Mouse (Mus musculus) midbrain, embryonic 10.5 days (tissue): ENCODE results near the gene 4931414P19Rik. TPM values are rescaled to one million over a fixed set of nuclear protein-coding genes. Genes with fewer than 3 reads are reported as not detected.
A peak's percentile ranks its signal among the peaks of the same experiment; 100 is the strongest.

Source experiments
- DNase-seq: peaks from one replicate; pipeline ENCODE4 v3.0.0-alpha.2; 2017; ENCODE audit warnings: low spot score
- H3K27ac ChIP-seq: fragments of 300-500 bp; sonication (generic); replicated peaks from 2 replicates; pipeline ENCODE4 v1.5.1; 2016; ENCODE audit warnings: mild to moderate bottlenecking
- H3K27me3 ChIP-seq: fragments of 300-500 bp; sonication (generic); 2 replicates; pipeline ENCODE4 v1.6.1; 2016; ENCODE audit warnings: low read depth, mild to moderate bottlenecking; ENCODE audit not compliant: poor library complexity, severe bottlenecking
- H3K36me3 ChIP-seq: fragments of 300-500 bp; sonication (generic); 2 replicates; pipeline ENCODE4 v1.6.1; 2016; ENCODE audit warnings: mild to moderate bottlenecking, moderate library complexity
- H3K4me1 ChIP-seq: fragments of 300-500 bp; sonication (generic); 2 replicates; pipeline ENCODE4 v1.6.1; 2016
- H3K4me3 ChIP-seq: fragments of 300-500 bp; sonication (generic); 2 replicates; pipeline ENCODE4 v1.5.1; 2016; ENCODE audit warnings: mild to moderate bottlenecking, moderate library complexity
- H3K9me3 ChIP-seq: fragments of 300-500 bp; sonication (generic); replicated peaks from 2 replicates; pipeline ENCODE4 v1.6.1; 2016; ENCODE audit warnings: mild to moderate bottlenecking
- WGBS: fragments of 180-500 bp; shearing (Covaris S2); methylation state at CpG from one replicate; pipeline ENCODE4 v1.1.7; 2016; 5-methylcytosine and 5-hydroxymethylcytosine counted together
- polyA plus RNA-seq: library from polyadenylated mRNA; unstranded; fragments of >200 nt; fragmentation: Nextera tagmentation; extraction: Ambion mirVana; gene quantifications from 2 replicates; pipeline ENCODE4 v1.2.1, GENCODE M21; 2016

4931414P19Rik gene
- 10.7 and 11.0 TPM in 2 replicates for polyA plus RNA-seq

GRCm38 (mm10) chr14:54605752-54606321 lies at the start of gene 4931414P19Rik:
Gene 4931414P19Rik, minus strand, starts transcription at chr14:54605993.
- under 1% methylated on average over 39 of the region's 39 CpGs for WGBS
- H3K4me3 ChIP-seq = peak within 1 kb of the TSS; percentile 61

GRCm38 (mm10) chr14:54653496-54653895 lies 47.7 kb upstream of the 4931414P19Rik start:
- Histone ChIP-seq H3K4me3 (peak overlapping the region; percentile 69), H3K27ac (peak overlapping the region; percentile 92), H3K9me3 (no peaks in the 10 kb centered on the region), H3K4me1 (peaks cover 52% of the 10 kb centered on the region), H3K36me3 (peaks cover 84% of the 10 kb centered on the region), H3K27me3 (no peaks in the 10 kb centered on the region)
- peak; percentile 90 for DNase-seq
- WGBS = 0% methylated on average over 12 of the region's 12 CpGs

More at GRCm38 (mm10) chr14:54605752-54606321, at the start of gene 4931414P19Rik:
- Histone ChIP-seq H3K36me3 (peaks cover 7% of the 10 kb centered on the region; the same call in 1 of the 2 replicates), H3K27me3 (no peaks in the 10 kb centered on the region), H3K4me1 (peaks cover 46% of the 10 kb centered on the region), H3K27ac (peak within 1 kb of the TSS; percentile 88), H3K9me3 (no peaks in the 10 kb centered on the region)
- DNase-seq = peak; percentile 83

DNA sequence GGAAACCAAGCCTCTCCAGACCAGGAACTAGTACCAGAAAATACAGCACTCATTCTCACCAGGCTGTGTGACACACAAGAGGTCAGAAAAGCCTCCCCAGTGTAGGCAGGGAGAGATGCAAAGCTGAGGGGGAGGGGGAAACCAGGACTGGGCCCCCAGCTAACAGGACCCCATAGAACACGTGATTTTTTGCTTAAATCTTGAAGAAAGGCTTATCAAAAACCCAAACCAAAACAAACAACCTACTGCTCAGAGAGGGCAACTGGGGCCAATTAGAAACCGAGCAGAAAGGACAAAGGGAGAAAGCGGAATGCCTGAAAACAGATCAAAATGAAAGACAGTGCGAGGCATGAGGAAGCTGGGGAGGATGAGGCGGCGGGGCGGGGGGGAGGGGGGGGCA lies 47.0 kb upstream of the 4931414P19Rik start:
- Histone ChIP-seq H3K4me3 (peak overlapping the region; percentile 69), H3K27me3 (no peaks in the 10 kb centered on the region), H3K9me3 (no peaks in the 10 kb centered on the region), H3K4me1 (peaks cover 54% of the 10 kb centered on the region), H3K27ac (peak overlapping the region; percentile 92), H3K36me3 (peaks cover 84% of the 10 kb centered on the region)
- no peak for DNase-seq
- under 1% methylated on average over 7 of the region's 7 CpGs for WGBS

DNA sequence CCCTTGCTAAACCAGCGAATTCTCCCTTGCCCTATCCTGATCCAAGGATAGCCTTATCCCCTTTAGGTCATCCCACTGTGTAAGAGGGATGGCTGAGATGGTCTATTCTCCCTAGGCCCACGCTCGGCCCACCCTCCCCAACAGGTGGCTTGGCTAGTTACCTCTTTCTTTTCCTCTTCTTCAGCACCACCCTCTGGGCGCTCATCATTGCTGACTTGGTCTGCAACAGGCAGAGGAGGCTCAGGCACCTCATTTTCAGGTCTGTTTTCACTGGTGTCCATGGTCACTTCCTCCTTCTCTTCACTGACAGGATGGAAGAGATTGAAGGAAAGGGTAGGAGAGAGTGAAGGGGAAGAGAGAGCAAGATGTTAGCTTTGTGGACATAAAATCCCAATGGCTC lies 45.8 kb upstream of the 4931414P19Rik start:
- no peaks in the 10 kb centered on the region for H3K27me3 ChIP-seq
- WGBS = 75% methylated on average over 4 of the region's 4 CpGs
- H3K27ac ChIP-seq = 0 out of 2 replicates have a peak overlapping the region, but pooled peaks have one; percentile 33
- H3K4me1 ChIP-seq = peaks cover 54% of the 10 kb centered on the region
- peak overlapping the region; percentile 69 for H3K4me3 ChIP-seq
- DNase-seq = no peak
- peaks cover 84% of the 10 kb centered on the region for H3K36me3 ChIP-seq
- no peaks in the 10 kb centered on the region for H3K9me3 ChIP-seq

DNA sequence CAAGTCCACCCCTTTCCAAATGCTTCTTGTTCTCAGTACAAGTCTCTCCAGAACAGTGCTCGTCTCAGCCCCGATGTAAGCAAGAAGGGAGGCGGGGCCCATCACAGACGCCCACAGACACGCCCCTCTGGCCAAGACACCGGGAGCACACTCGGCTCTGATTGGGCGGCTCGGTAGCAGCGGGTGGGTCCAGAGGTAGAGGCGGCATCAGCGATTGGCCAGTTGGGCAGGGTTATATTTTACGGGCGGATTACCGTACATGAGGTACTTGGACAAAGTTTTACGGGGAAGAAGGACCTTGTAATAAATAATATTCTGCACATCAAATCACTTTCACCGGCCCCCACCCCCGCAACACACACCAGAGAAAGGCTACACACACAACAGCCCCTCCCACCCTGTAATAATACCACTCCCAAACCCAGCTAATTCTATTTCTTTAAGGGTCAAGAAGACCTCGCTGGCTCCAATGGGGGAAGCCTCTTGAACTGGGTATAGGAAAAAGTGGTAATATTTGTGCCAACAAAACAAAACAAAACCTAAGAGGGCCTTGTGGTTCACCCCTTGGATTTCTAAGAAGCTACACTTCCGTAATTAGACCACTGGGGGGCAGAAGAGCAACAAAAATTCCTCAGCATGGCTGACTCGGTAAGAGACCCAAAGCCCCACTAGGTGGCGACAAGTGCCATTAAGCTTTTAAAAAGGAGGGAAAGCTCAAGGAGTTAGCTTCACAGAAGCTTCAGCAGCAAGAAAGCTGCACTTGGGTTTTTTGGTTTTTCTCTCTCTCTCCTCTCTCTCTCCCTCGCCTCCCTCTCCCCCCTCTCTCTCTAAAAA lies 45.0 kb upstream of the 4931414P19Rik start:
- 0 out of 2 replicates have a peak overlapping the region, but pooled peaks have one; percentile 33 for H3K27ac ChIP-seq

GRCm38 (mm10) chr14:54647900-54648299 lies 42.1 kb upstream of the 4931414P19Rik start:
- H3K4me1 ChIP-seq = peaks cover 42% of the 10 kb centered on the region
- DNase-seq = no peak
- H3K9me3 ChIP-seq = no peaks in the 10 kb centered on the region
- H3K4me3 ChIP-seq = no peak overlapping the region
- H3K36me3 ChIP-seq = peaks cover 94% of the 10 kb centered on the region
- WGBS = 82% methylated on average over 4 of the region's 4 CpGs
- no peak overlapping the region for H3K27ac ChIP-seq
- H3K27me3 ChIP-seq = no peaks in the 10 kb centered on the region

More for the DNA sequence above, 45.0 kb upstream of the 4931414P19Rik start:
- no peaks in the 10 kb centered on the region for H3K27me3 ChIP-seq
- WGBS = 71% methylated on average over 23 of the region's 23 CpGs
- DNase-seq = peak; percentile 84
- H3K36me3 ChIP-seq = peaks cover 84% of the 10 kb centered on the region
- peaks cover 54% of the 10 kb centered on the region for H3K4me1 ChIP-seq
- H3K4me3 ChIP-seq = peak overlapping the region; percentile 69
- H3K9me3 ChIP-seq = no peaks in the 10 kb centered on the region

GRCm38 (mm10) chr14:54646898-54647636 lies 41.3 kb upstream of the 4931414P19Rik start:
- Histone ChIP-seq H3K36me3 (peaks cover 99% of the 10 kb centered on the region), H3K4me1 (peaks cover 36% of the 10 kb centered on the region), H3K27ac (no peak overlapping the region), H3K9me3 (no peaks in the 10 kb centered on the region), H3K27me3 (no peaks in the 10 kb centered on the region), H3K4me3 (no peak overlapping the region)
- no peak for DNase-seq
- 95% methylated on average over 8 of the region's 8 CpGs for WGBS

GRCm38 (mm10) chr14:54646455-54646854 lies 40.7 kb upstream of the 4931414P19Rik start:
- 95% methylated on average over 17 of the region's 17 CpGs for WGBS
- no peak overlapping the region for H3K4me3 ChIP-seq
- peaks cover 36% of the 10 kb centered on the region for H3K4me1 ChIP-seq
- no peak for DNase-seq
- H3K9me3 ChIP-seq = no peaks in the 10 kb centered on the region
- H3K27me3 ChIP-seq = no peaks in the 10 kb centered on the region
- H3K36me3 ChIP-seq = peaks cover 94% of the 10 kb centered on the region
- H3K27ac ChIP-seq = no peak overlapping the region

GRCm38 (mm10) chr14:54644294-54644693 lies 38.5 kb upstream of the 4931414P19Rik start:
- no peak for DNase-seq
- H3K36me3 ChIP-seq = peaks cover 75% of the 10 kb centered on the region
- no peaks in the 10 kb centered on the region for H3K9me3 ChIP-seq
- H3K4me1 ChIP-seq = peaks cover 37% of the 10 kb centered on the region
- 96% methylated on average over 9 of the region's 9 CpGs for WGBS
- no peak overlapping the region for H3K27ac ChIP-seq
- H3K27me3 ChIP-seq = no peaks in the 10 kb centered on the region
- H3K4me3 ChIP-seq = no peak overlapping the region

DNA sequence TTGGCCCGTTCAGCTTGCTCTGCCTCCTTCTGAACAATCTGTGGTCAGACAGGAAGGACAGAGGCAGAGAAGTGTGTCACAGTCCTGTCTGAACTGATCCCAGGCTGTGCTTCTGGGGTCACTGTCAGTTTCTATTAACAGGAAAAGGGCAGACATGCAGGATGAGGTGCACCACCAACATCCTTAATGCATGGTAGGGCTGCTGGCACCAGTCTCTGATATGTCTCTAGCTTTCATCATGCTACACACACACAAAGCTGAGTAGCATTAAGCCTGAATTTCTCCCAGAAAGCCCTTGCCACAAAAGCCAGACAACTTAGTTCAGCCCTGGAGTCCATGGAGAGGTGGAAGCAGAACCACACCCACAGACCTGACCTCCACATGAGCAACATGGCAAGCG lies 37.2 kb upstream of the 4931414P19Rik start:
- WGBS = 85% methylated on average over 2 of the region's 2 CpGs
- no peaks in the 10 kb centered on the region for H3K27me3 ChIP-seq
- peaks cover 39% of the 10 kb centered on the region for H3K4me1 ChIP-seq
- no peak for DNase-seq
- H3K36me3 ChIP-seq = peaks cover 75% of the 10 kb centered on the region
- no peaks in the 10 kb centered on the region for H3K9me3 ChIP-seq
- H3K27ac ChIP-seq = no peak overlapping the region
- H3K4me3 ChIP-seq = no peak overlapping the region

- H3K4me1 ChIP-seq = peaks cover 39% of the 10 kb centered on the region
- H3K36me3 ChIP-seq = peaks cover 75% of the 10 kb centered on the region
- no peaks in the 10 kb centered on the region for H3K27me3 ChIP-seq
- H3K9me3 ChIP-seq = no peaks in the 10 kb centered on the region
- peak overlapping the region; percentile 87; the same call in 1 of the 2 replicates for H3K4me3 ChIP-seq
- H3K27ac ChIP-seq = no peak overlapping the region
- no peak for DNase-seq
- 86% methylated on average over 25 of the region's 25 CpGs for WGBS
Observed at GRCm38 (mm10) chr14:54642224-54642944, 36.6 kb upstream of the 4931414P19Rik start.
